Mouse (Mus musculus) megakaryocyte-erythroid progenitor cell, adult 5 weeks (primary cell): Measurements from ENCODE around the gene Ripply1. TPM values are rescaled to one million over a fixed set of nuclear protein-coding genes. Genes with fewer than 3 reads are reported as not detected.

Experiments
- polyA plus RNA-seq: library from polyadenylated mRNA; stranded (reverse); fragments of >175 nt; gene quantifications from 2 replicates; pipeline ENCODE4 v1.2.3, GENCODE M21; 2012

Ripply1 gene
- not detected in 2 replicates for polyA plus RNA-seq

DNA sequence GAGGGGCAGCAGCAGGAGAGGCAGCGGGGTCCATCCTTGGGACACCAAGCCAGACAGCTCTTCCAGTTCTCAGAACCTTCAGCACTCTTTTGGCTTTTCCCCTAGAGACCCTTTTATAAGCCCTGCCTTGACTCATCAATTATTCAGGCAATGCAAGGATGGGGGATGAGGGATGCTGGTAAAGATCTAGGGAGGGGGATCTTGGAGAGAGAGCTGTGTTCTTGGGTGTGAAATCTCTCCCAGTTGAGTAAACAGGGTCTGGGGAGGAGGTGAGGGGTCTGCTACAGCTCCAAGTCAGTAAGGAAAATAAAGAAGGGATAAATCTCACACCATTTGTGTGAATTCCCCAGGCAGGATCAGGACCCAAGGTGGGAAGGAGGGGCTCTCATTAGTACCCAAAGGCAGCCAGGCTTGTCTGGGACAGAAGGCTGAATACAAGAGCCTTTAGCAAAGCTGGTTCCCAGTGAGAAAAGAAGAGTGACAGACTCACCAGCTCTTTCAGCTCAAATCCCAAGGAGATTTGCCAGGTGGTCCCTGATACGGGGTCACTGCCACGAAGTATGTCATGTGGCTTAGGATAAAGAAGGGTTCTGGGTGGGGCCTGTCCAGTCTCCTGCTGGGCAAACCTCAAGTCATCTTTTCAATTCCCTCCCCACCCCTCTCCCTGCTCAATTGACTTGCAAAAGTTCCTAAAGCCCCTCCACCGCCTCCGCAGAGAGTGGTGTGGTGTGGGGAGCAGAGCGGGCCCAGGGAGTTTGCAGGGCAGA lies at the start of gene Ripply1:
Ripply1 (minus strand) TSS at position 76 of the 767 bp plus-strand sequence.

GRCm38 (mm10) chrX:139800406-139800878 lies 18.3 kb upstream of the Ripply1 start, which contains the start of gene Cldn2:
Gene Cldn2 (plus strand): TSS chrX:139800828.

Other genes starting within 250 kb of the Ripply1 start
- gene Rnf128, start 219.0 kb downstream of the Ripply1 start, polyA plus RNA-seq = 0.44 and 0.46 TPM in 2 replicates
- 0.31 and 0.36 TPM in 2 replicates for gene Tbc1d8b, start 97.4 kb downstream of the Ripply1 start, polyA plus RNA-seq
- gene Gm15013, start 67.9 kb downstream of the Ripply1 start, polyA plus RNA-seq = 0.21 TPM in 1 of 2 replicates, not detected in the other
- gene Cldn2, start 18.5 kb upstream of the Ripply1 start, polyA plus RNA-seq = not detected in 2 replicates
- gene Morc4, start 89.3 kb upstream of the Ripply1 start, polyA plus RNA-seq = 3.1 and 4.5 TPM in 2 replicates
- gene Rbm41, start 216.2 kb upstream of the Ripply1 start, polyA plus RNA-seq = 0.25 and 0.43 TPM in 2 replicates